ENCODE assay signal across 8 mouse cellular contexts in genomic region chr11:93996306-93997140, GRCm38 (mm10). TPM values are rescaled to one million over a fixed set of nuclear protein-coding genes. Genes with fewer than 3 reads are reported as not detected.
DNase-seq lines count a peak whose midpoint lies in the region; ATAC-seq lines count a peak whose summit lies in the region.

No protein-coding gene starts in this region.

- ATAC-seq in hindbrain, embryonic 14.5 days (ENCODE audit: low FRiP score) = no peak; the same call in none of the 2 replicates

- H3K27me3 ChIP-seq in hindbrain, embryonic 14.5 days (ENCODE audit: control insufficient read depth, insufficient read depth, low read length) = no peaks in the 10 kb centered on the region
- H3K27me3 ChIP-seq in megakaryocyte, embryonic 14.5 days (replicated peaks) = no peaks in the 10 kb centered on the region

- under 1% methylated on average over 58 of the region's 58 CpGs for WGBS in hindbrain, embryonic 14.5 days

- H3K4me1 ChIP-seq in hindbrain, embryonic 14.5 days (replicated peaks; ENCODE audit: control insufficient read depth, insufficient read depth, low read length) = peaks cover 34% of the 10 kb centered on the region
- H3K4me1 ChIP-seq in megakaryocyte, embryonic 14.5 days = peaks cover 49% of the 10 kb centered on the region

- H3K9me3 ChIP-seq in hindbrain, embryonic 14.5 days (ENCODE audit: control insufficient read depth, low read length) = no peaks in the 10 kb centered on the region
- no peaks in the 10 kb centered on the region for H3K9me3 ChIP-seq in megakaryocyte, embryonic 14.5 days

- H3K4me2 ChIP-seq in hindbrain, embryonic 14.5 days (replicated peaks) = peak overlapping the region; percentile 81

- H3K36me3 ChIP-seq in hindbrain, embryonic 14.5 days (replicated peaks; ENCODE audit: control insufficient read depth, insufficient read depth) = no peaks in the 10 kb centered on the region
- H3K36me3 ChIP-seq in megakaryocyte, embryonic 14.5 days (replicated peaks; ENCODE audit: low read length) = peaks cover 7% of the 10 kb centered on the region

- H3K4me3 ChIP-seq in hindbrain, embryonic 14.5 days (replicated peaks; ENCODE audit: low read length) = peak overlapping the region; percentile 72
- peak overlapping the region; percentile 100 for H3K4me3 ChIP-seq in megakaryocyte, embryonic 14.5 days (replicated peaks)

- peak overlapping the region; percentile 93 for H3K27ac ChIP-seq in hindbrain, embryonic 14.5 days

- peak; percentile 66 for DNase-seq in cerebellum, adult 11 months
- no peak for DNase-seq in cerebellum, postnatal 25 days
- DNase-seq in cerebellum, adult 9-10 months = peak; percentile 77
- DNase-seq in frontal cortex, postnatal 25 days (ENCODE audit: low spot score in 2 of 2) = peak; percentile 22 to 28
- DNase-seq in hindbrain, embryonic 14.5 days (ENCODE audit: low spot score) = no peak
- peak; percentile 40 to 57 for DNase-seq in left cerebral cortex, adult 8-10 months (ENCODE audit: low spot score in 2 of 2)
- DNase-seq in skeletal muscle tissue, adult 2 months (ENCODE audit: low read depth, low spot score) = peak; percentile 69

- H3K9ac ChIP-seq in hindbrain, embryonic 14.5 days = peak overlapping the region; percentile 89

RNA-seq across cellular contexts. Expression of gene Spag9, which starts 0.6 kb away (rescaled TPM):
- 120 and 121 TPM in 2 replicates for polyA plus RNA-seq in hindbrain, embryonic 14.5 days (2014; fragmentation: Nextera tagmentation; extraction: Ambion mirVana)
- total RNA-seq in left cerebral cortex, adult 8-10 months (2022) = 100 to 1,000 TPM; 247 to 289 (median 277) TPM
- polyA plus RNA-seq in megakaryocyte, embryonic 14.5 days (2012; ENCODE audit: insufficient read depth, low replicate concordance) = 2.9 and 4.5 TPM in 2 replicates

RNA-seq across cellular contexts. Expression of gene Nme1, which starts 28.2 kb away (rescaled TPM):
- 359 and 412 TPM in 2 replicates for polyA plus RNA-seq in hindbrain, embryonic 14.5 days (2014; fragmentation: Nextera tagmentation; extraction: Ambion mirVana)
- total RNA-seq in left cerebral cortex, adult 8-10 months (2022) = 100 to 1,000 TPM in 1 of 4 experiments, 10 to 100 TPM in 3; 87.0 to 108 (median 92.1) TPM
- polyA plus RNA-seq in megakaryocyte, embryonic 14.5 days (2012; ENCODE audit: insufficient read depth, low replicate concordance) = 9.5 and 87.1 TPM in 2 replicates

RNA-seq across cellular contexts. Expression of gene Gm20390, which starts 28.4 kb away (rescaled TPM):
- 319 and 350 TPM in 2 replicates for polyA plus RNA-seq in hindbrain, embryonic 14.5 days (2014; fragmentation: Nextera tagmentation; extraction: Ambion mirVana)
- 100 to 1,000 TPM in 3 of 4 experiments, 10 to 100 TPM in 1; 98.4 to 117 (median 112) TPM for total RNA-seq in left cerebral cortex, adult 8-10 months (2022)
- 38.9 and 400 TPM in 2 replicates for polyA plus RNA-seq in megakaryocyte, embryonic 14.5 days (2012; ENCODE audit: insufficient read depth, low replicate concordance)

RNA-seq across cellular contexts. Expression of gene Nme2, which starts 40.5 kb away (rescaled TPM):
- polyA plus RNA-seq in hindbrain, embryonic 14.5 days (2014; fragmentation: Nextera tagmentation; extraction: Ambion mirVana) = 96.8 and 107 TPM in 2 replicates
- total RNA-seq in left cerebral cortex, adult 8-10 months (2022) = 10 to 100 TPM; 67.9 to 99.0 (median 86.3) TPM
- 60.3 and 115 TPM in 2 replicates for polyA plus RNA-seq in megakaryocyte, embryonic 14.5 days (2012; ENCODE audit: insufficient read depth, low replicate concordance)

Comparison
In these comparisons a context has a peak if more than half of its experiments do, and no peak if none do; other contexts are left out.
1. DNase-seq: peak in cerebellum, adult 11 months (single experiment), cerebellum, adult 9-10 months (single experiment), frontal cortex, postnatal 25 days (2 of 2), left cerebral cortex, adult 8-10 months (2 of 2) and skeletal muscle tissue, adult 2 months (single experiment); none in cerebellum, postnatal 25 days (0 of 2) and hindbrain, embryonic 14.5 days (single experiment).
2. RNA of gene Spag9, which starts 0.6 kb away (polyA plus RNA-seq): 120 to 121 TPM in hindbrain, embryonic 14.5 days; 2.9 to 4.5 TPM in megakaryocyte, embryonic 14.5 days; every median in the first group is over 10 times any median in the second.